13 mouse cellular contexts compared by ENCODE assay signal in the genomic region with DNA sequence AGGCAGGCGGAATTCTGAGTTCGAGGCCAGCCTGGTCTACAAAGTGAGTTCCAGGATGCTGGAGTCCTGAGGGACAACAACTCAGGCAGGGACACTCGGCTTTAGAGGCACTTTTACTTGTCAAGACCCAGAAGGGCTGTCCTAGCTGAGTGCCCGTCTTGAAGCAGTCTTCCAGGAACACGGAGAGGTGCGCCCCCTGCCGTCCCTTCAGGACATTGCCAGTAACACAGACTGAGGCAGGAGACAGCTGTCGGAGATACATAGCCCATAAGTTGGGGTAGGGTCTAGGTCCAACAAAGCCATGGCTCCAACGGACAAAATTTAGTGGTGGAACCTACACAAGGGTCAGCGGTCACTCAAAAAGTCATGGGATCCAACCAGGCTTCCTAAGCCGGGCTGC. TPM values are rescaled to one million over a fixed set of nuclear protein-coding genes. Genes with fewer than 3 reads are reported as not detected.
DNase-seq lines count a peak whose midpoint lies in the region; ATAC-seq and TF ChIP-seq lines count a peak whose summit lies in the region.
"Had no signal": no experiment of that assay in that cellular context is flagged by ENCODE, and none has a peak within 500 bp of the region (broad histone marks: within the 10 kb centered on the region; RNA-seq: fewer than 3 reads in every experiment).

No protein-coding gene starts in this region.

- no peaks in the 10 kb centered on the region for H3K27me3 ChIP-seq in hindbrain, embryonic 11.5 days (ENCODE audit: control insufficient read depth, insufficient read depth, low read length)
- H3K27me3 ChIP-seq in hindbrain, embryonic 12.5 days, result no peaks in the 10 kb centered on the region
- H3K27me3 ChIP-seq in liver, embryonic 14.5 days (ENCODE audit: control insufficient read depth, insufficient read depth, low read length), result no peaks in the 10 kb centered on the region
- H3K27me3 ChIP-seq: embryonic facial prominence, embryonic 15.5 days; megakaryocyte, embryonic 14.5 days had no signal

- no peaks in the 10 kb centered on the region for H3K4me1 ChIP-seq in hindbrain, embryonic 11.5 days (replicated peaks; ENCODE audit: control insufficient read depth, insufficient read depth, low read length)
- H3K4me1 ChIP-seq in hindbrain, embryonic 12.5 days, result no peaks in the 10 kb centered on the region
- 0 out of 4 replicates have a peak, but pooled peaks cover 0 to 3% of the 10 kb centered on the region in 2 experiments for H3K4me1 ChIP-seq in liver, embryonic 14.5 days (replicated peaks; ENCODE audit: control insufficient read depth in 2 of 2, insufficient read depth in 2 of 2, low read length in 1 of 2)
- H3K4me1 ChIP-seq: embryonic facial prominence, embryonic 15.5 days had no signal

- ATAC-seq in hindbrain, embryonic 11.5 days (ENCODE audit: low FRiP score), result no peak
- ATAC-seq in hindbrain, embryonic 12.5 days (ENCODE audit: low FRiP score), result no peak
- no peak for ATAC-seq in liver, embryonic 14.5 days (ENCODE audit: insufficient read depth)
- no peak for ATAC-seq in frontal cortex, adult (ENCODE audit: low TSS enrichment)
- ATAC-seq: intestine, embryonic 16.5 days had no signal

- no peak overlapping the region for H3K9ac ChIP-seq in hindbrain, embryonic 11.5 days (ENCODE audit: low read depth, low read length)
- no peak overlapping the region for H3K9ac ChIP-seq in hindbrain, embryonic 12.5 days
- no peak overlapping the region for H3K9ac ChIP-seq in liver, embryonic 14.5 days (replicated peaks)
- H3K9ac ChIP-seq: embryonic facial prominence, embryonic 15.5 days had no signal

- no peaks in the 10 kb centered on the region for H3K36me3 ChIP-seq in hindbrain, embryonic 11.5 days (ENCODE audit: control insufficient read depth, insufficient read depth, low read length)
- H3K36me3 ChIP-seq in hindbrain, embryonic 12.5 days, result no peaks in the 10 kb centered on the region
- H3K36me3 ChIP-seq in liver, embryonic 14.5 days (replicated peaks; ENCODE audit: control insufficient read depth, insufficient read depth, low read depth), result no peaks in the 10 kb centered on the region
- H3K36me3 ChIP-seq: embryonic facial prominence, embryonic 15.5 days; heart, embryonic 10.5 days had no signal

- 45% methylated on average over 11 of the region's 11 CpGs for WGBS in hindbrain, embryonic 11.5 days
- WGBS in hindbrain, embryonic 12.5 days, result 49% methylated on average over 11 of the region's 11 CpGs
- WGBS in liver, embryonic 14.5 days (ENCODE audit: insufficient replicate concordance), result 33% methylated on average over 11 of the region's 11 CpGs

- TF ChIP-seq EP300 in liver, embryonic 14.5 days (IDR thresholded peaks at IDR 0.05; ENCODE audit: low read depth), result no peak

- H3K27ac ChIP-seq in hindbrain, embryonic 11.5 days (ENCODE audit: low read depth, low read length), result no peak overlapping the region
- H3K27ac ChIP-seq in hindbrain, embryonic 12.5 days, result no peak overlapping the region
- H3K27ac ChIP-seq in liver, embryonic 14.5 days, result no peak overlapping the region
- H3K27ac ChIP-seq: embryonic facial prominence, embryonic 15.5 days; heart, embryonic 10.5 days had no signal

- peak; percentile 22 for DNase-seq in hindbrain, embryonic 11.5 days (ENCODE audit: low spot score)
- DNase-seq in A20 (ENCODE audit: low read depth, low spot score) (peak; percentile 72), adipocyte (ENCODE audit: low spot score) (peak; percentile 32)
- DNase-seq in liver, embryonic 14.5 days (ENCODE audit: low read depth in 3 of 3, low spot score in 3 of 3), result no peak
- no peak for DNase-seq in urinary bladder, postnatal 4 days (ENCODE audit: low spot score in 2 of 2)
- no peak for DNase-seq in layer of hippocampus, adult 11-12 months (ENCODE audit: low spot score)

- no peaks in the 10 kb centered on the region for H3K9me3 ChIP-seq in hindbrain, embryonic 11.5 days (ENCODE audit: control insufficient read depth, low read length)
- no peaks in the 10 kb centered on the region for H3K9me3 ChIP-seq in hindbrain, embryonic 12.5 days (replicated peaks)
- H3K9me3 ChIP-seq in liver, embryonic 14.5 days (ENCODE audit: control insufficient read depth, low read length), result no peaks in the 10 kb centered on the region
- H3K9me3 ChIP-seq: embryonic facial prominence, embryonic 15.5 days; heart, embryonic 10.5 days; megakaryocyte, embryonic 14.5 days had no signal

- H3K4me2 ChIP-seq in hindbrain, embryonic 11.5 days (replicated peaks; ENCODE audit: low read depth, low read length), result no peak overlapping the region
- no peak overlapping the region for H3K4me2 ChIP-seq in hindbrain, embryonic 12.5 days (replicated peaks)
- H3K4me2 ChIP-seq in liver, embryonic 14.5 days (ENCODE audit: low read depth), result no peak overlapping the region
- H3K4me2 ChIP-seq: embryonic facial prominence, embryonic 15.5 days had no signal

- TF ChIP-seq CTCF in liver, embryonic 14.5 days (IDR thresholded peaks at IDR 0.05; ENCODE audit: low read depth), result peak; percentile 77

- H3K4me3 ChIP-seq in hindbrain, embryonic 11.5 days (ENCODE audit: low read depth, low read length), result no peak overlapping the region
- H3K4me3 ChIP-seq in hindbrain, embryonic 12.5 days, result no peak overlapping the region
- H3K4me3 ChIP-seq in liver, embryonic 14.5 days (ENCODE audit: insufficient read depth in 1 of 2, low read depth in 2 of 2, low read length in 2 of 2), result no peak overlapping the region
- H3K4me3 ChIP-seq: embryonic facial prominence, embryonic 15.5 days; heart, embryonic 10.5 days; megakaryocyte, embryonic 14.5 days had no signal

RNA-seq across cellular contexts. Expression of gene AU018091, which starts 29.9 kb away (rescaled TPM):
- polyA plus RNA-seq in hindbrain, embryonic 11.5 days (2014; fragmentation: Nextera tagmentation; extraction: Ambion mirVana), result 0.12 and 0.28 TPM in 2 replicates
- 0.14 and 0.23 TPM in 2 replicates for polyA plus RNA-seq in hindbrain, embryonic 12.5 days (2016; fragmentation: Nextera tagmentation; extraction: Ambion mirVana)
- polyA plus RNA-seq in liver, embryonic 14.5 days (2012; rRNA removed), result not detected in 2 replicates
- not detected in 2 replicates for polyA plus RNA-seq in liver, embryonic 14.5 days (2014; fragmentation: Nextera tagmentation; extraction: Ambion mirVana)
- polyA plus RNA-seq: intestine, embryonic 16.5 days; neural tube, embryonic 14.5 days had no signal

RNA-seq across cellular contexts. Expression of gene Nlrp12, which starts 50.7 kb away (rescaled TPM):
- 0.05 TPM in 1 of 2 replicates, not detected in the other for polyA plus RNA-seq in hindbrain, embryonic 11.5 days (2014; fragmentation: Nextera tagmentation; extraction: Ambion mirVana)
- polyA plus RNA-seq in hindbrain, embryonic 12.5 days (2016; fragmentation: Nextera tagmentation; extraction: Ambion mirVana), result not detected in 2 replicates
- 0.02 and 0.04 TPM in 2 replicates for polyA plus RNA-seq in liver, embryonic 14.5 days (2012; rRNA removed)
- polyA plus RNA-seq in liver, embryonic 14.5 days (2014; fragmentation: Nextera tagmentation; extraction: Ambion mirVana), result 0.05 and 0.08 TPM in 2 replicates
- polyA plus RNA-seq: embryonic facial prominence, embryonic 15.5 days; heart, embryonic 10.5 days; intestine, embryonic 16.5 days; neural tube, embryonic 14.5 days had no signal

Comparison
In these comparisons a context has a peak if more than half of its experiments do, and no peak if none do; other contexts are left out.
1. DNase-seq: peak in hindbrain, embryonic 11.5 days (single experiment), A20 (single experiment) and adipocyte (single experiment); none in liver, embryonic 14.5 days (0 of 3), urinary bladder, postnatal 4 days (0 of 2) and layer of hippocampus, adult 11-12 months (single experiment).